Mouse (Mus musculus): ENCODE results near the gene Ccdc117. TPM values are rescaled to one million over a fixed set of nuclear protein-coding genes. Genes with fewer than 3 reads are reported as not detected.
"Not testable (repeated sequence)": the region's sequence is repeated elsewhere in the genome, so short reads cannot be mapped to it uniquely, and the experiment has no call there.

Ccdc117 gene
- polyA plus RNA-seq, 1 experiment = 9.5 TPM

DNA sequence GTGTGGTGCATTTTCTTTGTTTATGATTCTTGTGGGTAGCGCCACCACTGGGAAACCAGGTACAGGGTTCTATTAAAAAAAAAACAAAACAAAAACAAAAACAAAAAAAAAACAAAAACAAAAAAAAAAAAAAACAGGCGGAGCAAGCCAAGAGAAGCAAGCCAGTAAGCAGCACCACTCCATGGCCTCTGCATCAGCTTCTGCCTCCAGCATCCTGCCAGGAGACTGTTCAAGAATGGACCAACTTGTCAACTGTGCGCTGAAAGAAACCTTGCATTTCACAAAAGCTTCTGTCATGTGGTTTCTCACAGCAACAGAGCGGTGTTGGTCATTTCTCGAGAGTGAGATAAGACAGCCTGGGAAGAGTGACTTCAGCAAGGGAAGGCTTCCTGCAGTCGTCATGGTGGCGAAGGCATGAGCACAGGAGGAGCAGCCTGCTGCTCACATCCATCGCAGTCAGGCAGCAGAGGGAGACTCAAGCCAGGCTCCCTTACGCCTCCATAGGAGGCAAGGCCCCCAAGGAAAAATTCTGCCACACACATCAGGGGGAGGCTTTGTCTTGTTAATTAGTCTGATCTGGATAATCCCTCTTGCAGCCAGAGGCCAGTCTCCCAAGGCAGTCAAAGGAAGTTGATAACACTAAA, 20.8 kb upstream of the Ccdc117 start:
- Histone ChIP-seq H3K27ac (ENCODE audit: insufficient read depth, low read length) (no peak overlapping the region), H3K4me1 (ENCODE audit: control insufficient read depth, insufficient read depth, low read length) (no peaks in the 10 kb centered on the region), H3K4me3 (ENCODE audit: insufficient read depth, low read length) (no peak overlapping the region)
- TF ChIP-seq CTCF (IDR thresholded peaks at IDR 0.05; ENCODE audit: extremely low read depth, insufficient read depth, low read length) (no peak), POLR2A (IDR thresholded peaks at IDR 0.05; ENCODE audit: extremely low read depth, insufficient read depth, low read length) (no peak)

DNA sequence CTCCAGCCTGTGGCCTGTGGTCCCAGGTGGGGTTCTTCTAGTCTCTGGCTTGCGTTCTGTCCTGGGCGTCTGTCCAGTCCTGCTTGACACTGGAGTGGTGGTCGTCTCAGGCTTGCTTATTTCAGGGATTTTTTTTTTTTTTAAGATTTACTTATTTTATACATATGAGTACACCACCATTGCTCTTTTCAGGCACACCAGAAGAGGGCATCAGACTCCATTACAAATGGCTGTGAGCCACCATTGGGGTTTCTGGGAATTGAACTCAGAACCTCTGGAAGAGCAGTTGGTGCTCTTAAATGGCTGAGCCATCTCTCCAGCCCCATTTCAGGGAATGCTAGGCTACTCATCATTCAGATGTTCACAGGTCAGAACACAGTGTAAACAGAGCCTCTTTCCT, 18.3 kb upstream of the Ccdc117 start:
- Histone ChIP-seq H3K4me3 (ENCODE audit: insufficient read depth, low read length) (no peak overlapping the region), H3K4me1 (ENCODE audit: control insufficient read depth, insufficient read depth, low read length) (no peaks in the 10 kb centered on the region), H3K27ac (ENCODE audit: insufficient read depth, low read length) (no peak overlapping the region)
- TF ChIP-seq POLR2A (IDR thresholded peaks at IDR 0.05; ENCODE audit: extremely low read depth, insufficient read depth, low read length) = no peak
- no peak for TF ChIP-seq CTCF (IDR thresholded peaks at IDR 0.05; ENCODE audit: extremely low read depth, insufficient read depth, low read length)

DNA sequence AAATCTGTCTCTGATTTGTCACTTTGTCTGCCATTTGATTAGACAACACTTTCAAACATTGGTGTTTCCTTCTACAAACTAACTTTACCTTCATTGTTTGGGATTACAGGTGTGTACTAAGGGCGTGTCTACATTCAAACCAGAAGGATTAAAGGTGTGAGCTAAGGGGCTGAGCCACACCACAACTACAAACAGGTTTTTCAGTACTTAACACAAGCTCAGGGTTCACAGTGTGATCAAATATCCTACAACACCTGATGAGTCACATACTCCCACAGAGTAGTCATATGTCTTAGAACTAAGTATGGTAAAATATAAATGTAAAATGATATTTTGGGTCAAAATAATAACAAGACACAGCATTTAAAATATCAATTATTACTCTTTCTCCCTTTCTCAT, 9.9 kb upstream of the Ccdc117 start:
- TF ChIP-seq POLR2A (IDR thresholded peaks at IDR 0.05; ENCODE audit: extremely low read depth, insufficient read depth, low read length) = no peak
- no peak for TF ChIP-seq CTCF (IDR thresholded peaks at IDR 0.05; ENCODE audit: extremely low read depth, insufficient read depth, low read length)
- no peak overlapping the region for H3K4me3 ChIP-seq (ENCODE audit: insufficient read depth, low read length)
- H3K4me1 ChIP-seq (ENCODE audit: control insufficient read depth, insufficient read depth, low read length) = no peaks in the 10 kb centered on the region
- no peak overlapping the region for H3K27ac ChIP-seq (ENCODE audit: insufficient read depth, low read length)

DNA sequence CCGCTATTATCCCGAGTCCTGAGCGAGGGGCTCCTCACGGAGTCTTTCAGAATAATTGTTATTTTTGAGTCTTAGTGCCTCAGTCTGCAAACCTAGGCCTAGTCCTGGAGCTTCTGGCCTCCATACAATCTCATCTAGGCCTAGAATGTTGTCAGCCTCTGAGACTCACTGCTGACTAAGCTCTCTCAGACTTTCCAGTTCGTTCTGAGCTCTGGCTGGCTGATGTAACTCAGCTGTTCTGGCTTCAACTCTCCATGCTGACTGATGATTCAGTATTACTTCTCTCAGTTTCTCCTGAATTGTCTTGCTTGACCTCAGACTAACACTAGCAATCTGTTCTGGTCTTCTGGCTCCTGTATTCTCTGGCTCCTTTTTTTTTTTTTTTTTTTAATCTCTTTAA, 9.4 kb upstream of the Ccdc117 start:
- no peak overlapping the region for H3K27ac ChIP-seq (ENCODE audit: insufficient read depth, low read length)
- H3K4me3 ChIP-seq (ENCODE audit: insufficient read depth, low read length) = no peak overlapping the region
- TF ChIP-seq POLR2A (IDR thresholded peaks at IDR 0.05; ENCODE audit: extremely low read depth, insufficient read depth, low read length) (no peak), CTCF (IDR thresholded peaks at IDR 0.05; ENCODE audit: extremely low read depth, insufficient read depth, low read length) (no peak)
- H3K4me1 ChIP-seq (ENCODE audit: control insufficient read depth, insufficient read depth, low read length) = no peaks in the 10 kb centered on the region

DNA sequence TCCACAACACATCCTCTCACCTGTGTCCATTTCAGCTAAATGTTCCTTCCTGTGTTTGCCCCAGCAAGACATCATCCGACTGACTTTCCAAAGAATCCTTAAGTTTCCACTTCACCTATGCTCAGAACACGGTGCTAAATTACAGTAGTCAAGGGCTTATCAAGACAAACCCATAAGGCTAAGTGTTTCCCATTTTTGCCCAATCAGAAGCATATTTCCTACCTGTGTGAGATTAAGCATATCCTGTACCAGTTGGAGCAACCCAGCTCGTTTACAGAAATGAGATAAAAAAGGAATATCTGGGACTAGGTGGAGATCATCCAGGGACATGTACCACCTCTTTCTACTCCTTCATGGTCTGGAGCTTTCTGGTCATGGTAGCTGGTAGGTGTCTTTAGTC, 4.7 kb upstream of the Ccdc117 start:
- no peak for TF ChIP-seq POLR2A (IDR thresholded peaks at IDR 0.05; ENCODE audit: extremely low read depth, insufficient read depth, low read length)
- TF ChIP-seq CTCF (IDR thresholded peaks at IDR 0.05; ENCODE audit: extremely low read depth, insufficient read depth, low read length) = no peak
- Histone ChIP-seq H3K4me3 (ENCODE audit: insufficient read depth, low read length) (no peak overlapping the region), H3K4me1 (ENCODE audit: control insufficient read depth, insufficient read depth, low read length) (no peaks in the 10 kb centered on the region), H3K27ac (ENCODE audit: insufficient read depth, low read length) (no peak overlapping the region)

DNA sequence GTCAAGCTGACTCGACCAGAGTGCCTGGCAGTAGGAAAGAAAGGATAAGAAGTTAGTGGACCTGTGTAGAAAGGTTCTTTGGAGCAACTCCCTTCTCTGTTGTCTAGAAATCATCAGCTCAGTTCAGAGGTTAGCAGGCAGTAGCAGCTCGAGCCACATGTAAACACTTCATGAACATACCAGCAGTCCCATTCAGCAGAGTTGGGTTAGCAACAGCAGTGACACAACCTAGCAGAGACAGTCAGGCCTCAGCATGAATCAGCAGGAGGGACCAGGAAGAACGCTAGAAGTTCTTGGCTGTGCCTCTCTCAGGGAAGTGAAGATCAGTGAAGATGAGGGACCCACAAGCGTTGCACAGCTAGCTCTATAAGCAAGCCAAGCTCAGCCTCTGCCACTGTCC, 3.5 kb upstream of the Ccdc117 start:
- H3K4me1 ChIP-seq (ENCODE audit: control insufficient read depth, insufficient read depth, low read length) = peaks cover under 1% of the 10 kb centered on the region; the same call in 1 of the 2 replicates
- TF ChIP-seq POLR2A (IDR thresholded peaks at IDR 0.05; ENCODE audit: extremely low read depth, insufficient read depth, low read length) (no peak), CTCF (IDR thresholded peaks at IDR 0.05; ENCODE audit: extremely low read depth, insufficient read depth, low read length) (no peak)
- H3K27ac ChIP-seq (ENCODE audit: insufficient read depth, low read length) = no peak overlapping the region
- H3K4me3 ChIP-seq (ENCODE audit: insufficient read depth, low read length) = no peak overlapping the region

DNA sequence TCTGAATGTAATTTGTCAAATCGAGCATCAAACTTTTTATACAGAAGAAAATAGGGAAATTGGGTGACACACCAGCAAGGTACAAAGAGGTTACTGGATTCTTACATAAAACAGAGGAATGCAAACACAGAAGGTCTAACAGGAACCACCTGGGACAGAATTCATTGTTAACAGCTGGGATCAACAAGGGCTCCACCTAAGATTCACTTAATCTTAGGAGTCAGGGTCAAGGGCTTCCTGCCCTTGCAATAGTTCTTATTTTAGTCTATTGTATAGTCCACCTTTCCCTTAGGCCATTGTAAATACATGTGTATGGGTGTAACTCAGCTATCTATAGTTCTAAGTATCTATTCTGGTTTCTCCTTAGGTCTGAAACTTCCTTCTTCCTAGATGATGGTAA, 2.7 kb upstream of the Ccdc117 start:
- H3K4me3 ChIP-seq (ENCODE audit: insufficient read depth, low read length); H3K4me1 ChIP-seq (ENCODE audit: control insufficient read depth, insufficient read depth, low read length); H3K27ac ChIP-seq (ENCODE audit: insufficient read depth, low read length): not testable (repeated sequence)

DNA sequence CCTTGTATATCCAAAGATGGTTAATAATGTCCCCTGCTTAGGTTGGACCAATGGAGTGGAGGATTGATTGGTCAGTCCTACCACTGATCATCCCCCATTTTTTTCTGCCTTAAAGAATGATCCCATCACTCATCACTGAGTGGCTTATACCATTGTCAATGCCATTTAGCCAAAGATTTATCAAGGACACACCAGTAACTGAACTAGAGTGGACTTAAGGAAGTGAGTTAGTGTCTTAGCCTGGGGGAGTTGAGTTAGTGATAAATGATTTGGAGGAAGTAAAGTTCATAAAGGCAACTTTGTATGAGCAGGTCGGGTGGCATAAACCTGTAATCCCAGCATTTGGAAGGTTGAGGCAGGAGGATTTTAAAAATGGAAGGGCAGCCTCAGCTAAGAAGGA, 1.3 kb upstream of the Ccdc117 start:
- Histone ChIP-seq H3K4me1 (ENCODE audit: control insufficient read depth, insufficient read depth, low read length) (peaks cover 3% of the 10 kb centered on the region; the same call in 1 of the 2 replicates), H3K4me3 (ENCODE audit: insufficient read depth, low read length) (no peak overlapping the region), H3K27ac (ENCODE audit: insufficient read depth, low read length) (no peak overlapping the region)
- no peak for TF ChIP-seq POLR2A (IDR thresholded peaks at IDR 0.05; ENCODE audit: extremely low read depth, insufficient read depth, low read length)
- no peak for TF ChIP-seq CTCF (IDR thresholded peaks at IDR 0.05; ENCODE audit: extremely low read depth, insufficient read depth, low read length)

DNA sequence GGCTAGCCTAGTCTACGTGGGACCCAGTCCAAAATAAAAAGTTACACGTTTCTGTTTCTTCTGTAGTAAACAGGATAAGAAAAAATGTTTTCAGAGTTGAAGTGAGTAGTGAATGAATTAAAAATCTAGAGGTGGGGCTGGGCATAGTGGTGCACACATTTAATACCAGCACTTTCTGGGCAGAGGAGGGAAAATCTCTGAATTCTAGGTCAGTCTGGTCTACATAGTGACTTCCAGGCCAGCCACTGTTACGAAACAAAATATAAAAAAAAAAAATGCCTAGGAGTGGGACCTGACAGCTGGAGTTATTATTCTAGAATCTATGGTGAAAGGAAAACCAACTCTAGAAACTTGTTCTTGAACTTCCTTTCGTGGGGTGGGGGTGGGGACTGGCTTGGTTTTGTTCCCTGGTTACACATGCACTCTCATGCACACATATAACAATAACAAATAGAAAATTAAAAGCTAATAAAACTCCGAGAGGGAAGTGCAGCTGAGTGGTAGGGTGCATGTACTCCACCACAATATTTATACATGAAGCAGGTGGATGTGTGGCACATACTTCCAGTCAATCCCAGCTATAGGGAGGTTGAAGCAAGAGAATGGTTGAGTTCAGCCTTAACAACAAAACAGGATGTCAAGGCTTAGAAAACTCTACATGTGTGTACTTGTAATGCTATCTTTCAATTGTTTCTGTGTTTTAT, 647 bp upstream of the Ccdc117 start:
- TF ChIP-seq POLR2A (IDR thresholded peaks at IDR 0.05; ENCODE audit: extremely low read depth, insufficient read depth, low read length) (no peak), CTCF (IDR thresholded peaks at IDR 0.05; ENCODE audit: extremely low read depth, insufficient read depth, low read length) (no peak)
- peak overlapping the region; percentile 39 for H3K4me3 ChIP-seq (ENCODE audit: insufficient read depth, low read length)
- no peak overlapping the region for H3K27ac ChIP-seq (ENCODE audit: insufficient read depth, low read length)
- peaks cover 3% of the 10 kb centered on the region; the same call in 1 of the 2 replicates for H3K4me1 ChIP-seq (ENCODE audit: control insufficient read depth, insufficient read depth, low read length)

DNA sequence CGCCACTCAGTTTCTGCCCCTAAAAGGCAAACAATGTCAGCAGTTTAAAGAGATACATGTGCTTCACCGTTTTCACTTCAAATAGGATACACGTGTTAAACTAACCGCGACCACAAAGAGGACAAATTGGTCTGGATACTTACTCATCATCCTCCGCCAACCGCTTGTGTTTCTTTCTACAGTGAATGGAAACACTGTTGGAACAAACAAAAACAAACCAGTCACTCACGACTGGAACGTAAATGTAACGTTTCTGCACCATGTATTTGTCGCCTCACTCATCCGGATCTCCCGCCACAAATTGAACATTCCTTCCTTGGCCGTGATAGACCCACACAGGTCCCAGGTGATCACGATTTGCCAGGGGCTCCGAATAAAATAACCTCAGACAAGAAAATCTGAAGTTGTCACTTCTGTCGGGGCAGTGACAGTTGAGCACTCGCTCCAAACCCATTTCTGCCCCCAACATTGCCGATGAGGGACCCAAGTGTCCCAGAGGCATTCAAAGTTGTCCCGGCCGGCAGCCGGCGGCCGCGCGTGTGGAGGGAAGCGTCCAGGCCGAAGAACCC, 673 bp downstream of the Ccdc117 start:
- Histone ChIP-seq H3K27ac (ENCODE audit: insufficient read depth, low read length) (no peak overlapping the region), H3K4me3 (ENCODE audit: insufficient read depth, low read length) (peak overlapping the region; percentile 39), H3K4me1 (ENCODE audit: control insufficient read depth, insufficient read depth, low read length) (peaks cover 3% of the 10 kb centered on the region; the same call in 1 of the 2 replicates)
- no peak for TF ChIP-seq CTCF (IDR thresholded peaks at IDR 0.05; ENCODE audit: extremely low read depth, insufficient read depth, low read length)
- TF ChIP-seq POLR2A (IDR thresholded peaks at IDR 0.05; ENCODE audit: extremely low read depth, insufficient read depth, low read length) = no peak

All from cortical plate, adult 2 months (tissue).